Mouse (Mus musculus) brain, embryonic 14.5 days (tissue): Measurements from ENCODE around the gene Pde4d.

Experiments
- CTCF ChIP-seq: fragments of 200-500 bp; IDR thresholded peaks from 2 replicates; pipeline ENCODE4 v1.5.1; 2012; ENCODE audit warnings: inconsistent platforms, mild to moderate bottlenecking, moderate library complexity, borderline replicate concordance; ENCODE audit not compliant: insufficient read depth, insufficient read length; ENCODE audit errors: extremely low read depth
- POLR2A ChIP-seq: fragments of 200-500 bp; IDR thresholded peaks from 2 replicates; pipeline ENCODE4 v1.6.1; 2012; ENCODE audit warnings: mild to moderate bottlenecking, inconsistent platforms, borderline replicate concordance; ENCODE audit not compliant: poor library complexity, insufficient read depth, insufficient read length, severe bottlenecking; ENCODE audit errors: extremely low read depth

- TF ChIP-seq CTCF (no peak), POLR2A (no peak)
These were observed 1544.6 kb downstream of the Pde4d start for GRCm38 (mm10) chr13:109994240-109994764.
